Mouse (Mus musculus): Measurements from ENCODE around the gene Bak1.

Bak1 gene

DNA sequence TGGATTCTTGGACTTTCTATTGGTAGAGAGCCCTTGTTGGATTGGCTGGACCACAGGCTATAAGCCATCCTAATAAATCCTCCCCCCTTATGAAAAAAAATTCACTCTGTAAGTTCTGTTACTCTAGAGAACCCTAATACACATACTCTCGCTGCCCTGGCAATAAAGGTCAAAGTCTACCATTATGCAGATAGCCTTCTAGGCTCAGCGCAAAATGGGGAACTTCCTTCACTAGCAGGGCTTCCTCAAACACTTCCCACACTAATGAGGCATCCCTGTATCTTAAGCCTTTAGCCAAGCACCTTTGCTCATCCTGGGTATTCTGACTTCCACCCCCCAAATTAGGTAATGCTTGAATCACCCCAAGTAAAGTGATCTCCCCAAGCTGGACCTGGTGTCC is 20.5 kb downstream of the Bak1 start:
- Histone ChIP-seq H3K4me1 (replicated peaks; ENCODE audit: low read depth, low read length) (peaks cover 87% of the 10 kb centered on the region), H3K4me3 (replicated peaks; ENCODE audit: low read length) (no peak overlapping the region), H3K36me3 (ENCODE audit: insufficient read depth, low read length) (no peaks in the 10 kb centered on the region), H3K9me3 (ENCODE audit: low read length) (no peaks in the 10 kb centered on the region; the same call in 1 of the 2 replicates), H3K27me3 (ENCODE audit: insufficient read depth, low read length) (peaks cover 7% of the 10 kb centered on the region; the same call in 1 of the 2 replicates)
- no peak for TF ChIP-seq NANOG (IDR thresholded peaks at IDR 0.05; ENCODE audit: borderline replicate concordance, low read length)
- TF ChIP-seq CTCF (conservative IDR thresholded peaks at IDR 0.05; ENCODE audit: low read length), result no peak
- TF ChIP-seq POU5F1 (IDR thresholded peaks at IDR 0.05; ENCODE audit: borderline replicate concordance, low read length), result no peak

DNA sequence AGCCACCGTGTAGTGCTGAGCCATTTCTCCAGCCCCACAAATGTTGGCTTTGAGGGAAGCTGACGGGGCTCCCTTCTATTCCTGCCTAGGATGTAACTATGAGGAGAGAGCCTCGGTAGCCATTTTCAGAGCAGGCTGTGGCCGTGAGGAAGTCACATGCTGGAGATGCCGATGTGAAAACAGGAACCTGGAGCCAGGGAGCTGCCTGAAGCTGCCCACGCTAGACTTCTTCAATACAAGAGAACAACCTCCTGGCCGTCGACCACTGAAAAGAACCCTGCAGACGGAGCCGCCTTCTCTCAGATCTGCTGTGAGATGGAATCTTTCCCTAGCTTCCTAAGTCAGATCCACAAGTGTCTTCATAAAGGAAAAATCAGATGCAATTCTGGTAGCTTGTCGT is 23.2 kb downstream of the Bak1 start:
- no peaks in the 10 kb centered on the region for H3K36me3 ChIP-seq (ENCODE audit: insufficient read depth, low read length)
- H3K4me3 ChIP-seq (replicated peaks; ENCODE audit: low read length), result peak overlapping the region; percentile 61
- H3K4me1 ChIP-seq (replicated peaks; ENCODE audit: low read depth, low read length), result peaks cover 78% of the 10 kb centered on the region
- no peaks in the 10 kb centered on the region; the same call in 1 of the 2 replicates for H3K9me3 ChIP-seq (ENCODE audit: low read length)
- TF ChIP-seq CTCF (conservative IDR thresholded peaks at IDR 0.05; ENCODE audit: low read length) (no peak), NANOG (IDR thresholded peaks at IDR 0.05; ENCODE audit: borderline replicate concordance, low read length) (no peak)
- peaks cover 7% of the 10 kb centered on the region; the same call in 1 of the 2 replicates for H3K27me3 ChIP-seq (ENCODE audit: insufficient read depth, low read length)

DNA sequence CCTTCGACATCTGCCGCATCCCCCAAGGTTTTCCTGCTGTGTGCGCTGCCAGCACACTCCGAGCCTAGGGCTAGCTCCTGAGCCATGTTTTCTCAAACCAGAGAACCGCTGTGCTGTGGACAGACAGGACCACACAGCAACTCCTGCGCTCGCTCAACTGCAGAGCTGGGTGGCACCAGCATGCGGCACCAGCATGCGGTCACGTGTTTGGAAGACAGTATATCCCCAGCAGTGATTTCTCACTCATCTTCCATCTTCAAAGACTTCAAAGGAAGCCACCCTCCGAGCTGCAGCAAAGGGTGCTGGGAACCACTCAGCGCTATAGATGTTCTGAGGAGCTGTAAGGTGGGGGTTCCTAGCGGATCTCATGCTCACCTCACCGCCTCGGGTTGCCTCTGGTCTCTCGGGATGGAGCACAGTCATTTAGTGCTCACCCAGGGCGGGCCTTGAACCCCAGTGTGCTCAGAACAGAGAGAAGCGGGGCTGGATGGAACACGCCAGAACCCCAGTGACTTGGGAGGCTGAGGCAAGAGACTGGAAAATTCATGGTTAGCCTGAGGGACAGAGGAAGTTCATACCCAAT is 23.8 kb downstream of the Bak1 start:
- TF ChIP-seq NANOG (IDR thresholded peaks at IDR 0.05; ENCODE audit: borderline replicate concordance, low read length) (no peak), CTCF (conservative IDR thresholded peaks at IDR 0.05; ENCODE audit: low read length) (no peak), POU5F1 (IDR thresholded peaks at IDR 0.05; ENCODE audit: borderline replicate concordance, low read length) (no peak)

DNA sequence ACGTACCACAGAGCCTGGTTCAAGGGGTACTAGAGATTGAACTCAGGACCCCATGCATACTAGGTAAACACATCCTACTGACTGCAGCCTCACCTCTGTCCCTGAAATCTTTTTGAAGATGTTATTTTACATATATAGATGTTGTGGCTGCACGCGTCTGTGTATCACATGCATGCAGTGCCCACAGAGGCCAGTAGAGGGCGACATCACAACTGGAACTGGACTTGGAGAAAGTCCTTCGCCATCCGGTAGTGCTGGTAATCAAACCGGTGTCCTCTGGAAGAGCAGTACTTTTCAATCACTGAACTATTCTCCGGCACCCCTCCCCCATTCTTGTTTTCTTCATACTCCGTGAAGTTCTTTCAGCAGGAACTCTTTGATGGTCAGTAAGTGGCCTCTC is 24.4 kb downstream of the Bak1 start:
- Histone ChIP-seq H3K27me3 (ENCODE audit: insufficient read depth, low read length) (peaks cover 7% of the 10 kb centered on the region; the same call in 1 of the 2 replicates), H3K9me3 (ENCODE audit: low read length) (no peaks in the 10 kb centered on the region; the same call in 1 of the 2 replicates), H3K36me3 (ENCODE audit: insufficient read depth, low read length) (no peaks in the 10 kb centered on the region), H3K4me1 (replicated peaks; ENCODE audit: low read depth, low read length) (peaks cover 78% of the 10 kb centered on the region), H3K4me3 (replicated peaks; ENCODE audit: low read length) (peak overlapping the region; percentile 61)
- peak; percentile 96 for TF ChIP-seq CTCF (conservative IDR thresholded peaks at IDR 0.05; ENCODE audit: low read length)
- TF ChIP-seq POU5F1 (IDR thresholded peaks at IDR 0.05; ENCODE audit: borderline replicate concordance, low read length), result no peak
- TF ChIP-seq NANOG (IDR thresholded peaks at IDR 0.05; ENCODE audit: borderline replicate concordance, low read length), result no peak

More for the DNA sequence above, 23.8 kb downstream of the Bak1 start:
- no peaks in the 10 kb centered on the region; the same call in 1 of the 2 replicates for H3K9me3 ChIP-seq (ENCODE audit: low read length)
- H3K36me3 ChIP-seq (ENCODE audit: insufficient read depth, low read length), result no peaks in the 10 kb centered on the region
- H3K4me1 ChIP-seq (replicated peaks; ENCODE audit: low read depth, low read length), result peaks cover 78% of the 10 kb centered on the region
- H3K4me3 ChIP-seq (replicated peaks; ENCODE audit: low read length), result peak overlapping the region; percentile 61
- H3K27me3 ChIP-seq (ENCODE audit: insufficient read depth, low read length), result peaks cover 7% of the 10 kb centered on the region; the same call in 1 of the 2 replicates

DNA sequence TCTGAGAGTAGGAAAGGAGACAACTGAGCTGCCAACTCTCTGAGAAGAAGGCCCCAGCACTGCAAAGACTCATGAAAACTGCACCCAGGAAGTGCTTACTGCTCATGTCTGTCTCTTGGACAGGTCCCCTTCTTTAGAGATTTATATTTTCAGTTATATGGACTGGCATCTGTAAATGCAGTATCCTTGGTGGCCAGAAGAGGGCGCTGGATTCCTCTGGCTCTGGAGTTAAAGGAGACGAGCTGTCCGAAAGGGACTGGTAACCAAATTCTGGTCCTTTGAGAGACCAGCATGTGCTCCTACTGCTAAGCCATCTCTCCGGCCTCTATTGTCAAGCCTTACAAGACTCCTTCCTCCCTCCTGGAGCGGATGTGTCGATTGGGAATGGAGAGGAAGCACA is 26.9 kb downstream of the Bak1 start:
- Histone ChIP-seq H3K4me3 (replicated peaks; ENCODE audit: low read length) (no peak overlapping the region), H3K9me3 (ENCODE audit: low read length) (no peaks in the 10 kb centered on the region; the same call in 1 of the 2 replicates), H3K4me1 (replicated peaks; ENCODE audit: low read depth, low read length) (peaks cover 80% of the 10 kb centered on the region), H3K27me3 (ENCODE audit: insufficient read depth, low read length) (peaks cover 7% of the 10 kb centered on the region; the same call in 1 of the 2 replicates), H3K36me3 (ENCODE audit: insufficient read depth, low read length) (no peaks in the 10 kb centered on the region)
- peak; percentile 95 for TF ChIP-seq CTCF (conservative IDR thresholded peaks at IDR 0.05; ENCODE audit: low read length)
- TF ChIP-seq NANOG (IDR thresholded peaks at IDR 0.05; ENCODE audit: borderline replicate concordance, low read length), result no peak

DNA sequence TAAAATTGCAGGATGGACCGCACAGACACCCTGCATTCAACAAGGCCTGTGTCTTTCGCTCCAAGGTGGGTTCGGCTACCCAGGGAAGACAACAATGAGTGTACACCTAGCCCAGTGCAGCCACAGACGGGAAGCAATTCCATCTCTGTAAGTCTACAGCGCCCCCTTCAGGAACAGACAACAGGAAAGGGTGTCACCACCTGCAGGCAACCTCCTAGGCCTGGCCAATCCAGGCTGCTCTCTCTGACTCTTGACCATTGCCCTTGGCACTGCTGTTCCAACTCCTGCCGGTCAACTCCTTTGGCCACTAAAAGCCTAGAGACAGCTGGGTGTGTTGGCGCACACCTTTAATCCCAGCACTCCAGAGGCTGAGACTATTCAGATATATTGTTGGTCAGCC is 27.7 kb downstream of the Bak1 start:
- Histone ChIP-seq H3K9me3 (ENCODE audit: low read length) (no peaks in the 10 kb centered on the region), H3K4me3 (replicated peaks; ENCODE audit: low read length) (peak overlapping the region; percentile 41; the same call in 1 of the 2 replicates), H3K36me3 (ENCODE audit: insufficient read depth, low read length) (no peaks in the 10 kb centered on the region), H3K4me1 (replicated peaks; ENCODE audit: low read depth, low read length) (peaks cover 81% of the 10 kb centered on the region), H3K27me3 (ENCODE audit: insufficient read depth, low read length) (peaks cover 7% of the 10 kb centered on the region; the same call in 1 of the 2 replicates)
- TF ChIP-seq POU5F1 (IDR thresholded peaks at IDR 0.05; ENCODE audit: borderline replicate concordance, low read length) (no peak), NANOG (IDR thresholded peaks at IDR 0.05; ENCODE audit: borderline replicate concordance, low read length) (no peak), CTCF (conservative IDR thresholded peaks at IDR 0.05; ENCODE audit: low read length) (peak; percentile 62)

DNA sequence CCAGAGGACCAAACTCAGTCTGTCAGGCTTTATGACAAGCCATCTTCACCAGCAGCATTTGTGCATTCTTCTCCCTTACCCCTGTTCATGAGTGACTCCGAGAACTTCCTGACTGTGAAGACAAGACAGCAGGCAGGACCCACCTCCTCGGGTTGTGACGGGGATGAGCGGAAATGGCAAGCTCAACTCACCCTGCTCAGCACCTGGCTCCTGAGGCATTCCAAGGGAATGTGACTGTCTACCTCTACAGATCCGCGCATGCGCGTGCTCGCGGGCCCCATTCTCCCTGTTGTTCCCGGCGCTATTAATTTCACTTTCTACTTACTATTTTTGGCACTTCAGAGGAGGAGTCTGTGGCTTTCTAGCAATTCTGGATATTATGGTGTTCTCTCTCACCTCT is 28.8 kb downstream of the Bak1 start:
- Histone ChIP-seq H3K36me3 (ENCODE audit: insufficient read depth, low read length) (no peaks in the 10 kb centered on the region), H3K9me3 (ENCODE audit: low read length) (no peaks in the 10 kb centered on the region), H3K4me1 (replicated peaks; ENCODE audit: low read depth, low read length) (peaks cover 81% of the 10 kb centered on the region), H3K27me3 (ENCODE audit: insufficient read depth, low read length) (no peaks in the 10 kb centered on the region), H3K4me3 (replicated peaks; ENCODE audit: low read length) (peak overlapping the region; percentile 41)
- TF ChIP-seq POU5F1 (IDR thresholded peaks at IDR 0.05; ENCODE audit: borderline replicate concordance, low read length), result no peak
- TF ChIP-seq CTCF (conservative IDR thresholded peaks at IDR 0.05; ENCODE audit: low read length), result no peak
- TF ChIP-seq NANOG (IDR thresholded peaks at IDR 0.05; ENCODE audit: borderline replicate concordance, low read length), result no peak

DNA sequence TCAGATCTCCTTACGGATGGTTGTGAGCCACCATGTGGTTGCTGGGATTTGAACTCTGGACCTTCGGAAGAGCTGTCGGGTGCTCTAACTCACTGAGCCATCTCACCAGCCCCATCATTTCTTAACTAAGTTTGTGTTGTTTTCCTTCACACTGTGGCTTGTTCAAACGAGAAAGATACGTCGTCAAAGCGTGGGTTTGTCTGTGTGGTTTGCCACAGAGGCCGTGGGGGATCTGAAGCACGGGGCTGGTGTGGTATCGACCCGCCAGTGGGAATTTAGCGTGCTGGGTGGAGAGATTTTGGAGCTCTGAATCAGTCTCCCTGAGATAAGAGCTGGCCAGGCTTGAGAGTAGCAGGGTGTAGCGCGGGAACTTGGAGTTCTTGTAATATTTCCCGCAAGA is 30.5 kb downstream of the Bak1 start:
- no peaks in the 10 kb centered on the region for H3K27me3 ChIP-seq (ENCODE audit: insufficient read depth, low read length)

DNA sequence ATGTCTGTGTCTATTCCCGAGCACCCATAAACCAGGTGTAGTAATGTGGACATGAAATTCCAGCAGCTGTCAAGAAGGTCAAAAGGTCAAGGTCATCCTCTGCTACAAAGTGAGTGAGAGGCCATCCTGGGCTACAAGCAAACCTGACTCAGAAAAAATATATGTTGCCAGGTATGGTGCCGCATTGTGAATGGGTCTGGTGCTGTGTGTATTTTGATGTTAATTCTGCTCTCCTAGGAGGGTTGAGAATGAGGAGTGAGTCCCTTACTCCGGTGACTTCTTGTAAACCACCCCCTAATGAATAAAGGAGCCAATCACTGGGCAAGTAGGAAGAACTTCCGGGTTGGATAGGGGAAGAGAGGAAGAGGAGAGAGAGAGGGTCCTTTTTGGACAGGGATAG is 31.1 kb downstream of the Bak1 start:
- H3K36me3 ChIP-seq (ENCODE audit: insufficient read depth, low read length), result no peaks in the 10 kb centered on the region
- TF ChIP-seq CTCF (conservative IDR thresholded peaks at IDR 0.05; ENCODE audit: low read length) (no peak), POU5F1 (IDR thresholded peaks at IDR 0.05; ENCODE audit: borderline replicate concordance, low read length) (no peak), NANOG (IDR thresholded peaks at IDR 0.05; ENCODE audit: borderline replicate concordance, low read length) (no peak; the same call in 1 of the 2 replicates)
- no peaks in the 10 kb centered on the region for H3K9me3 ChIP-seq (ENCODE audit: low read length)

More for the DNA sequence above, 30.5 kb downstream of the Bak1 start:
- Histone ChIP-seq H3K36me3 (ENCODE audit: insufficient read depth, low read length) (no peaks in the 10 kb centered on the region), H3K4me1 (replicated peaks; ENCODE audit: low read depth, low read length) (peaks cover 82% of the 10 kb centered on the region), H3K4me3 (replicated peaks; ENCODE audit: low read length) (peak overlapping the region; percentile 62), H3K9me3 (ENCODE audit: low read length) (no peaks in the 10 kb centered on the region)
- TF ChIP-seq CTCF (conservative IDR thresholded peaks at IDR 0.05; ENCODE audit: low read length) (no peak), POU5F1 (IDR thresholded peaks at IDR 0.05; ENCODE audit: borderline replicate concordance, low read length) (no peak), NANOG (IDR thresholded peaks at IDR 0.05; ENCODE audit: borderline replicate concordance, low read length) (no peak)

More for the DNA sequence above, 31.1 kb downstream of the Bak1 start:
- Histone ChIP-seq H3K4me1 (replicated peaks; ENCODE audit: low read depth, low read length) (peaks cover 82% of the 10 kb centered on the region), H3K4me3 (replicated peaks; ENCODE audit: low read length) (peak overlapping the region; percentile 62), H3K27me3 (ENCODE audit: insufficient read depth, low read length) (no peaks in the 10 kb centered on the region)

Data from E14TG2a.4 (cell line).